Mouse (Mus musculus): ENCODE measurements around the gene Cradd. TPM values are rescaled to one million over a fixed set of nuclear protein-coding genes. Genes with fewer than 3 reads are reported as not detected.

The Cradd gene
- polyA plus RNA-seq, 2 experiments, result 3.2 to 3.6 TPM

- Histone ChIP-seq H3K27ac (no peak overlapping the region), H3K4me3 (ENCODE audit: insufficient read depth in 1 of 2, low read depth in 2 of 2, low read length in 2 of 2) (no peak overlapping the region), H3K9ac (replicated peaks) (no peak overlapping the region), H3K9me3 (ENCODE audit: control insufficient read depth, low read length) (no peaks in the 10 kb centered on the region), H3K27me3 (ENCODE audit: control insufficient read depth, insufficient read depth, low read length) (no peaks in the 10 kb centered on the region), H3K4me1 (replicated peaks; ENCODE audit: control insufficient read depth in 2 of 2, insufficient read depth in 2 of 2, low read length in 1 of 2) (0 out of 4 replicates have a peak, but pooled peaks cover 0 to 4% of the 10 kb centered on the region in 2 experiments), H3K4me2 (ENCODE audit: low read depth) (no peak overlapping the region), H3K36me3 (replicated peaks; ENCODE audit: control insufficient read depth, insufficient read depth, low read depth) (no peaks in the 10 kb centered on the region)
- 56% methylated on average over 4 of the region's 4 CpGs for WGBS (ENCODE audit: insufficient replicate concordance)
- no peak for DNase-seq (ENCODE audit: low read depth in 3 of 3, low spot score in 3 of 3)
- no peak for TF ChIP-seq CTCF (IDR thresholded peaks at IDR 0.05; ENCODE audit: low read depth)
- no peak for TF ChIP-seq EP300 (IDR thresholded peaks at IDR 0.05; ENCODE audit: low read depth)
- no peak for ATAC-seq (ENCODE audit: insufficient read depth)
Observed at GRCm38 (mm10) chr10:95210167-95210566, 113.8 kb downstream of the Cradd start.

- H3K36me3 ChIP-seq (replicated peaks; ENCODE audit: control insufficient read depth, insufficient read depth, low read depth), result no peaks in the 10 kb centered on the region
- no peak overlapping the region for H3K4me2 ChIP-seq (ENCODE audit: low read depth)
- no peak overlapping the region for H3K27ac ChIP-seq
- no peak for TF ChIP-seq CTCF (IDR thresholded peaks at IDR 0.05; ENCODE audit: low read depth)
- TF ChIP-seq EP300 (IDR thresholded peaks at IDR 0.05; ENCODE audit: low read depth), result no peak
- 64% methylated on average over 8 of the region's 8 CpGs for WGBS (ENCODE audit: insufficient replicate concordance)
- ATAC-seq (ENCODE audit: insufficient read depth) (no peak), DNase-seq (ENCODE audit: low read depth in 3 of 3, low spot score in 3 of 3) (no peak)
- no peak overlapping the region for H3K4me3 ChIP-seq (ENCODE audit: insufficient read depth in 1 of 2, low read depth in 2 of 2, low read length in 2 of 2)
- 0 out of 4 replicates have a peak, but pooled peaks cover 0 to 4% of the 10 kb centered on the region in 2 experiments for H3K4me1 ChIP-seq (replicated peaks; ENCODE audit: control insufficient read depth in 2 of 2, insufficient read depth in 2 of 2, low read length in 1 of 2)
- H3K9me3 ChIP-seq (ENCODE audit: control insufficient read depth, low read length), result no peaks in the 10 kb centered on the region
- no peak overlapping the region for H3K9ac ChIP-seq (replicated peaks)
- H3K27me3 ChIP-seq (ENCODE audit: control insufficient read depth, insufficient read depth, low read length), result no peaks in the 10 kb centered on the region
Observed at GRCm38 (mm10) chr10:95207423-95207822, 116.5 kb downstream of the Cradd start.

- WGBS (ENCODE audit: insufficient replicate concordance), result 64% methylated on average over 8 of the region's 8 CpGs
- H3K9me3 ChIP-seq (ENCODE audit: control insufficient read depth, low read length), result no peaks in the 10 kb centered on the region
- H3K4me1 ChIP-seq (replicated peaks; ENCODE audit: control insufficient read depth in 2 of 2, insufficient read depth in 2 of 2, low read length in 1 of 2), result peaks cover 0 to 4% of the 10 kb centered on the region in 2 experiments; a peak in 2 of 4 replicates
- H3K4me2 ChIP-seq (ENCODE audit: low read depth), result no peak overlapping the region
- no peak overlapping the region for H3K9ac ChIP-seq (replicated peaks)
- no peak overlapping the region for H3K4me3 ChIP-seq (ENCODE audit: insufficient read depth in 1 of 2, low read depth in 2 of 2, low read length in 2 of 2)
- H3K27ac ChIP-seq, result no peak overlapping the region
- no peaks in the 10 kb centered on the region for H3K27me3 ChIP-seq (ENCODE audit: control insufficient read depth, insufficient read depth, low read length)
- H3K36me3 ChIP-seq (replicated peaks; ENCODE audit: control insufficient read depth, insufficient read depth, low read depth), result no peaks in the 10 kb centered on the region
- ATAC-seq (ENCODE audit: insufficient read depth) (no peak), DNase-seq (ENCODE audit: low read depth in 3 of 3, low spot score in 3 of 3) (no peak)
- TF ChIP-seq CTCF (IDR thresholded peaks at IDR 0.05; ENCODE audit: low read depth), result no peak
- no peak for TF ChIP-seq EP300 (IDR thresholded peaks at IDR 0.05; ENCODE audit: low read depth)
Observed at GRCm38 (mm10) chr10:95201514-95201913, 122.4 kb downstream of the Cradd start.

- Histone ChIP-seq H3K36me3 (replicated peaks; ENCODE audit: control insufficient read depth, insufficient read depth, low read depth) (no peaks in the 10 kb centered on the region), H3K9ac (replicated peaks) (no peak overlapping the region), H3K4me2 (ENCODE audit: low read depth) (no peak overlapping the region), H3K9me3 (ENCODE audit: control insufficient read depth, low read length) (no peaks in the 10 kb centered on the region), H3K27ac (no peak overlapping the region), H3K27me3 (ENCODE audit: control insufficient read depth, insufficient read depth, low read length) (no peaks in the 10 kb centered on the region), H3K4me3 (ENCODE audit: insufficient read depth in 1 of 2, low read depth in 2 of 2, low read length in 2 of 2) (no peak overlapping the region), H3K4me1 (replicated peaks; ENCODE audit: control insufficient read depth in 2 of 2, insufficient read depth in 2 of 2, low read length in 1 of 2) (peaks cover 0 to 13% of the 10 kb centered on the region in 2 experiments; a peak in 2 of 4 replicates)
- 71% methylated on average over 7 of the region's 7 CpGs for WGBS (ENCODE audit: insufficient replicate concordance)
- ATAC-seq (ENCODE audit: insufficient read depth) (no peak), DNase-seq (ENCODE audit: low read depth in 3 of 3, low spot score in 3 of 3) (no peak)
- TF ChIP-seq CTCF (IDR thresholded peaks at IDR 0.05; ENCODE audit: low read depth), result no peak
- no peak for TF ChIP-seq EP300 (IDR thresholded peaks at IDR 0.05; ENCODE audit: low read depth)
Observed at GRCm38 (mm10) chr10:95200323-95200722, 123.6 kb downstream of the Cradd start.

- H3K9me3 ChIP-seq (ENCODE audit: control insufficient read depth, low read length), result no peaks in the 10 kb centered on the region
Observed at GRCm38 (mm10) chr10:95199541-95200269, 124.2 kb downstream of the Cradd start.

More at GRCm38 (mm10) chr10:95199541-95200269, 124.2 kb downstream of the Cradd start:
- Histone ChIP-seq H3K27ac (no peak overlapping the region), H3K36me3 (replicated peaks; ENCODE audit: control insufficient read depth, insufficient read depth, low read depth) (no peaks in the 10 kb centered on the region), H3K4me1 (replicated peaks; ENCODE audit: control insufficient read depth in 2 of 2, insufficient read depth in 2 of 2, low read length in 1 of 2) (peaks cover 0 to 19% of the 10 kb centered on the region in 2 experiments; a peak in 2 of 4 replicates), H3K27me3 (ENCODE audit: control insufficient read depth, insufficient read depth, low read length) (no peaks in the 10 kb centered on the region), H3K9ac (replicated peaks) (no peak overlapping the region), H3K4me2 (ENCODE audit: low read depth) (no peak overlapping the region), H3K4me3 (ENCODE audit: insufficient read depth in 1 of 2, low read depth in 2 of 2, low read length in 2 of 2) (no peak overlapping the region)
- no peak for TF ChIP-seq EP300 (IDR thresholded peaks at IDR 0.05; ENCODE audit: low read depth)
- no peak for TF ChIP-seq CTCF (IDR thresholded peaks at IDR 0.05; ENCODE audit: low read depth)
- ATAC-seq (ENCODE audit: insufficient read depth), result no peak
- 62% methylated on average over 11 of the region's 11 CpGs for WGBS (ENCODE audit: insufficient replicate concordance)
- no peak for DNase-seq (ENCODE audit: low read depth in 3 of 3, low spot score in 3 of 3)
